Mouse (Mus musculus) brain, embryonic 14.5 days (tissue): ENCODE measurements around the gene Prap1.

Experiments
- CTCF ChIP-seq: fragments of 200-500 bp; IDR thresholded peaks from 2 replicates; pipeline ENCODE4 v1.5.1; 2012; ENCODE audit warnings: inconsistent platforms, mild to moderate bottlenecking, moderate library complexity, borderline replicate concordance; ENCODE audit not compliant: insufficient read depth, insufficient read length; ENCODE audit errors: extremely low read depth
- POLR2A ChIP-seq: fragments of 200-500 bp; IDR thresholded peaks from 2 replicates; pipeline ENCODE4 v1.6.1; 2012; ENCODE audit warnings: mild to moderate bottlenecking, inconsistent platforms, borderline replicate concordance; ENCODE audit not compliant: poor library complexity, insufficient read depth, insufficient read length, severe bottlenecking; ENCODE audit errors: extremely low read depth

DNA sequence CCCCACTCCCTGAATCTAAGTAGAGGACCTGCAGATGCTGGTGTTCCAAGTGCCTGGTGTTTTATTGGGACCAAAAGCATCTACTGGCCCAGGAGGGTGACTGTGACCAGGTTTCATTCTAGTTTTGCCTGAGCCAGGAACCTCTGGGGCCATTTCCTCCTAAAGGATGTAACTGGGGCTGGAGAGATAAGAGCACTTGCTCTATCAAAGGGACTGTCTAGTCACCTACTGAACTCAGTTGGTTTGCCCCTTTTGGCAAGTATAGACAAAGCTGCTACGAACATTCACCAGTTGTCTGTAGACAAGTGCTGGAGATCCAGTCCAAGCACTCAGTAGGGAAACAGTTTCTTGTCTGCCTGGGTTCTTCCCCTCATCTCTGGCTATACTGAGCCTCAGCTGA, 5.3 kb downstream of the Prap1 start:
- TF ChIP-seq POLR2A: no peak
- no peak for TF ChIP-seq CTCF
